Comparison of ENCODE assay signal across 8 mouse cellular contexts in the genomic region with DNA sequence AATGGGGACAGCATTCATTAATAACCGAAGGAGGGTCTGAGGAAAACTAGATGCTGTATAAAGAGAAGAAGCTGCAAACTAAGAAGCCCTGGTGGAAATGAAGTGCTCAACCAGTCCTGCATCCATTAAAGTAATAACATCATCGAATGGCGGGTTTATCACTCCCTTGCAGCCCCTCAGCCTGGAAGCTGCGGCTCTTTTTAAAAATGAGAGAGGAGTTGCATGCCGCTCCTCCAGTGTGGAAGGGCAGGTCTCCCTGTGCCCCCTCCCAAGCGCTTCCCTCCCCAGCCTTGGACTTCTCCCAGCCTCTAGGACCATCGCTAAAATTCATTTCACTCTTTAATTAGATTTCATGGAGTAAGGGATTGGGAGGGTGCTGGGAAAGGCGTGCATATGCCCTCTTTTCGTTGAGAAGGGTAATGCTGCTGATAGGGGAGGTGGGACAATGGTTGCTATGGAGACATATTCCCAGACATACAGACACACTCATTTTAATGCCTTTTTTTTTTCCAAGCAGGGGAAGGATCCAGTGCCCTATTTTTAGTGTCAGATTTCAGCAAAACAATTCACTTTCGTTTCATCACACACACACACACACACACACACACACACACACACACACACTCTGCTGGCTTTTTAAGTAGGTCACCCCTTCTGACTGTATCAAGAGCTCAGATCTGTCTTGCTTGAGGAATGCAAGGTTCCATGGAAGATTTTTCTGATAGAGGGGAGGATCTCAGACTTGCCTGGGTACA. TPM values are rescaled to one million over a fixed set of nuclear protein-coding genes. Genes with fewer than 3 reads are reported as not detected.
DNase-seq lines count a peak whose midpoint lies in the region; ATAC-seq lines count a peak whose summit lies in the region.

No protein-coding gene starts in this region.

- no peaks in the 10 kb centered on the region for H3K36me3 ChIP-seq in midbrain, embryonic 12.5 days

- 0 out of 2 replicates have a peak, but pooled peaks cover 2% of the 10 kb centered on the region for H3K9me3 ChIP-seq in midbrain, embryonic 12.5 days

- peak overlapping the region; percentile 19; the same call in 1 of the 2 replicates for H3K4me3 ChIP-seq in midbrain, embryonic 12.5 days

- H3K4me1 ChIP-seq in midbrain, embryonic 12.5 days, result peaks cover 21% of the 10 kb centered on the region

- H3K9ac ChIP-seq in midbrain, embryonic 12.5 days (replicated peaks), result no peak overlapping the region

- peak; percentile 85 for ATAC-seq in midbrain, embryonic 12.5 days (ENCODE audit: low FRiP score, low read depth)

- peak overlapping the region; percentile 77 for H3K27ac ChIP-seq in midbrain, embryonic 12.5 days (replicated peaks)

- whole genome bisulfite sequencing in midbrain, embryonic 12.5 days, result 26% methylated on average over 10 of the region's 10 CpGs

- peak overlapping the region; percentile 44 for H3K4me2 ChIP-seq in midbrain, embryonic 12.5 days (replicated peaks)

- H3K27me3 ChIP-seq in midbrain, embryonic 12.5 days, result peaks cover 5% of the 10 kb centered on the region; the same call in 1 of the 2 replicates

- peak; percentile 60 to 62 for DNase-seq in cerebellum, postnatal 10 days
- DNase-seq in cerebellum, adult 8-10 months, result no peak
- peak; percentile 62 for DNase-seq in right cerebral cortex, adult 18-20 months
- no peak for DNase-seq in right cerebral cortex, postnatal 25 days
- peak; percentile 26 for DNase-seq in induced T-regulatory cell, adult 2 months (ENCODE audit: low read depth)
- peak; percentile 55 for DNase-seq in thymus, postnatal 14 days
- DNase-seq in testis, postnatal 10 days (ENCODE audit: low spot score), result no peak

RNA-seq across cellular contexts. Expression of gene Ptgfrn, which starts 35.4 kb away (rescaled TPM):
- 1.9 and 2.6 TPM in 2 replicates for polyA plus RNA-seq in midbrain, embryonic 12.5 days (2016; fragmentation: Nextera tagmentation; extraction: Ambion mirVana)

Comparison
In these comparisons a context has a peak if more than half of its experiments do, and no peak if none do; other contexts are left out.
1. DNase-seq: peak in cerebellum, postnatal 10 days (2 of 2), right cerebral cortex, adult 18-20 months (single experiment), induced T-regulatory cell, adult 2 months (single experiment) and thymus, postnatal 14 days (single experiment); none in cerebellum, adult 8-10 months (single experiment), right cerebral cortex, postnatal 25 days (single experiment) and testis, postnatal 10 days (single experiment).